Mouse (Mus musculus) olfactory bulb, adult 2 months (tissue): ENCODE data around the gene Btbd16.

Experiments used
- CTCF ChIP-seq: fragments of 200-500 bp; IDR thresholded peaks from 2 replicates; pipeline ENCODE4 v1.5.1; 2012; ENCODE audit warnings: low read depth, mild to moderate bottlenecking, low read length, moderate library complexity; ENCODE audit not compliant: insufficient read depth
- POLR2A ChIP-seq: fragments of 200-500 bp; IDR thresholded peaks from 2 replicates; pipeline ENCODE4 v1.6.1; 2012; ENCODE audit warnings: mild to moderate bottlenecking, low read depth, low read length, moderate library complexity; ENCODE audit not compliant: insufficient read depth

- TF ChIP-seq CTCF (no peak), POLR2A (no peak)
These were observed 12.2 kb downstream of the Btbd16 start for GRCm38 (mm10) chr7:130785923-130786575.
